Mouse (Mus musculus): Measurements from ENCODE around the gene Gm3373.
"Not testable (repeated sequence)": the region's sequence is repeated elsewhere in the genome, so short reads cannot be mapped to it uniquely, and the experiment has no call there.

The Gm3373 gene

DNA sequence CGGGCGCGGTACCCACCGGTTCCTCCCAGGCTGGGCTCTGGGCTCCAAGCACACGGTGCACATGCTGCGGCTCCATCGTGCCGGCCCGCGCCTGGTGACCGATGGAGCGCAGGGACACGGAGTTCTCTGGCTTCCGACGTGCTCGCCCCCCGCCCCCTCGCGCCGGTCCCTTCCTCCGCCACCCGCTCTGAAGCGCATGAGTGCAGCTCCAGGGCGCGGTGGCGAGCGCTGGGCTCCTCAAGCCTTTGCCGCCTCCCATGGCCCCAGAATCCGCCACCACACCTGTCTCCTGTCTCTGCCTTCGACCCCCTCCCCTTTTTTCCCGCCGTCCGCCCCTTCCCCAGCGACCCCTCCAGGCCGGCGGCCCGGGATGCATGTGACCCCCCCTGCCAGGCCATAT lies at the start of gene Gm3373:
Gene Gm3373, minus strand, starts transcription at position 101 of the 400 bp plus-strand sequence.
- not testable (repeated sequence) for DNase-seq

DNA sequence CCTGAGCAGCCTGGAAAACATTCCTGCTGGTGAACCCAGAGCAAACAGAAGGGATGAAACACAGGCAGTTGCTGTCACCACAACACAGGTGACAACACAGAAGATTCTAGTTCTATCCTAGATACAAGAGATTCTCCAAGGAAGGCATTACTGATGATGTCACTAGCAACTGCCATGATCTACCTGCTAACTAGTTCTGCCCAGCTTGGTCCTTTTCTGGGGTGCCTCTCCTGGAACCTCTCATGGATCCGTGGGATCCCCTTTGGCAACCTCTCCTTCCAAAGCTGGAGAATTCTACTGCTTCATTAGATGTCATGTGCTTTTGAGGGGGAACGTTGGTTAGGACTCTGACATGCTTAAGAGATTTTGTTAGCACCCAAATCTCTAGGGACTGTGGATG lies 54.0 kb downstream of the Gm3373 start, which contains the start of gene Gm9603:
Gene Gm9603, minus strand, starts transcription at position 101 of the 400 bp plus-strand sequence.
- not testable (repeated sequence) for DNase-seq
